Comparison of ENCODE assay signal across 10 mouse cellular contexts in genomic region chr1:153064784-153065390, GRCm38 (mm10).
A peak's percentile ranks its signal among the peaks of the same experiment; 100 is the strongest.
DNase-seq lines count a peak whose midpoint lies in the region; ATAC-seq and TF ChIP-seq lines count a peak whose summit lies in the region.
"Had no signal": no experiment of that assay in that cellular context is flagged by ENCODE, and none has a peak within 500 bp of the region (broad histone marks: within the 10 kb centered on the region; RNA-seq: fewer than 3 reads in every experiment).

No protein-coding gene starts in this region.

- peak; percentile 87 for TF ChIP-seq EP300 in lung, postnatal 0 days (IDR thresholded peaks at IDR 0.05)

- ATAC-seq in heart, embryonic 12.5 days (ENCODE audit: insufficient number of reproducible peaks, low FRiP score), result no peak
- ATAC-seq in lung, postnatal 0 days, result peak; percentile 36
- ATAC-seq: liver, postnatal 0 days had no signal

- H3K9me3 ChIP-seq in heart, embryonic 12.5 days (replicated peaks), result no peaks in the 10 kb centered on the region
- H3K9me3 ChIP-seq in lung, postnatal 0 days (ENCODE audit: low read length), result no peaks in the 10 kb centered on the region
- H3K9me3 ChIP-seq: forebrain, embryonic 12.5 days had no signal

- no peaks in the 10 kb centered on the region for H3K36me3 ChIP-seq in heart, embryonic 12.5 days
- no peaks in the 10 kb centered on the region for H3K36me3 ChIP-seq in lung, postnatal 0 days (ENCODE audit: insufficient read depth, low read length)
- H3K36me3 ChIP-seq: forebrain, embryonic 12.5 days had no signal

- H3K4me3 ChIP-seq in heart, embryonic 12.5 days, result no peak overlapping the region
- H3K4me3 ChIP-seq in left cerebral cortex, adult 2 months, result no peak overlapping the region
- no peak overlapping the region for H3K4me3 ChIP-seq in brown adipose tissue, adult 24 weeks (ENCODE audit: insufficient read depth, low read depth, low read length)
- no peak overlapping the region for H3K4me3 ChIP-seq in lung, postnatal 0 days (ENCODE audit: low read depth, low read length)
- H3K4me3 ChIP-seq: forebrain, embryonic 12.5 days had no signal

- no peaks in the 10 kb centered on the region for H3K4me1 ChIP-seq in heart, embryonic 12.5 days (replicated peaks)
- H3K4me1 ChIP-seq in brown adipose tissue, adult 24 weeks (ENCODE audit: control insufficient read depth, insufficient read depth, insufficient read length, low read length), result peaks cover 12% of the 10 kb centered on the region; the same call in 1 of the 2 replicates
- H3K4me1 ChIP-seq in lung, postnatal 0 days (ENCODE audit: insufficient read depth, low read depth, low read length), result no peaks in the 10 kb centered on the region

- intact Hi-C loops in left cerebral cortex, adult 2 months (cut with DNase I), result no loop called here
- intact Hi-C loops in left cerebral cortex, postnatal 14 days (cut with DNase I), result no loop called here

- no peak overlapping the region for H3K4me2 ChIP-seq in heart, embryonic 12.5 days
- no peak overlapping the region for H3K4me2 ChIP-seq in lung, postnatal 0 days (replicated peaks; ENCODE audit: low read depth, low read length)
- H3K4me2 ChIP-seq: forebrain, embryonic 12.5 days had no signal

- no peak overlapping the region for H3K9ac ChIP-seq in heart, embryonic 12.5 days
- H3K9ac ChIP-seq in lung, postnatal 0 days (replicated peaks; ENCODE audit: low read depth), result no peak overlapping the region
- H3K9ac ChIP-seq: forebrain, embryonic 12.5 days; liver, postnatal 0 days had no signal

- no peak for TF ChIP-seq CTCF in left cerebral cortex, adult 2 months (IDR thresholded peaks at IDR 0.05)
- TF ChIP-seq CTCF in lung, postnatal 0 days (IDR thresholded peaks at IDR 0.05), result no peak

- WGBS in heart, embryonic 12.5 days, result 70% methylated on average over 9 of the region's 9 CpGs
- 68% methylated on average over 9 of the region's 9 CpGs for WGBS in lung, postnatal 0 days

- peak; percentile 89 for DNase-seq in heart, adult 11 months
- no peak for DNase-seq in left cerebral cortex, adult 2 months (ENCODE audit: extremely low spot score in 1 of 2, low spot score in 2 of 2)
- no peak for DNase-seq in left cerebral cortex, postnatal 14 days (ENCODE audit: low spot score in 2 of 2)
- peak; percentile 93 for DNase-seq in lung, postnatal 0 days (ENCODE audit: low spot score)
- DNase-seq in natural killer cell, adult 2 months (ENCODE audit: low spot score in 2 of 2), result no peak
- DNase-seq in right cerebral cortex, postnatal 10 days (ENCODE audit: low spot score in 2 of 2), result no peak

- no peak overlapping the region for H3K27ac ChIP-seq in heart, embryonic 12.5 days (ENCODE audit: poor library complexity, severe bottlenecking)
- H3K27ac ChIP-seq in left cerebral cortex, adult 2 months, result peak overlapping the region; percentile 29
- peak overlapping the region; percentile 94 for H3K27ac ChIP-seq in brown adipose tissue, adult 24 weeks (replicated peaks; ENCODE audit: low read depth, low read length)
- peak overlapping the region; percentile 89 for H3K27ac ChIP-seq in lung, postnatal 0 days (ENCODE audit: low read length)
- H3K27ac ChIP-seq: forebrain, embryonic 12.5 days had no signal

- no peaks in the 10 kb centered on the region for H3K27me3 ChIP-seq in heart, embryonic 12.5 days (replicated peaks)
- no peaks in the 10 kb centered on the region for H3K27me3 ChIP-seq in lung, postnatal 0 days (replicated peaks; ENCODE audit: insufficient read depth, low read length)

Comparison
In these comparisons a context has a peak if more than half of its experiments do, and no peak if none do; other contexts are left out.
1. DNase-seq: peak in heart, adult 11 months (single experiment) and lung, postnatal 0 days (single experiment); none in left cerebral cortex, adult 2 months (0 of 2), left cerebral cortex, postnatal 14 days (0 of 2), natural killer cell, adult 2 months (0 of 2) and right cerebral cortex, postnatal 10 days (0 of 2).